Mouse (Mus musculus): ENCODE data around the gene Sept9. TPM values are rescaled to one million over a fixed set of nuclear protein-coding genes. Genes with fewer than 3 reads are reported as not detected.

Gene Sept9
- polyA plus RNA-seq, 1 experiment from 2014 or later, result 149 TPM

GRCm38 (mm10) chr11:117411663-117412062 is 212.2 kb downstream of the Sept9 start:
- peaks cover 8% of the 10 kb centered on the region for H3K4me1 ChIP-seq (ENCODE audit: insufficient read depth)
- no peak overlapping the region for H3K4me2 ChIP-seq
- H3K36me3 ChIP-seq (ENCODE audit: insufficient read depth), result no peaks in the 10 kb centered on the region
- 69% methylated on average over 4 of the region's 4 CpGs for WGBS
- no peak for ATAC-seq (ENCODE audit: insufficient read depth)
- no peak for DNase-seq
- peaks cover 60% of the 10 kb centered on the region for H3K27me3 ChIP-seq (ENCODE audit: insufficient read depth, low read length)
- no peak overlapping the region for H3K27ac ChIP-seq (ENCODE audit: low read depth)
- no peak overlapping the region for H3K9ac ChIP-seq
- no peaks in the 10 kb centered on the region for H3K9me3 ChIP-seq (ENCODE audit: low read depth, low read length)
- no peak overlapping the region for H3K4me3 ChIP-seq (ENCODE audit: low read depth, low read length)
- TF ChIP-seq CTCF (IDR thresholded peaks at IDR 0.05; ENCODE audit: low read depth), result no peak

Other genes with a start within 250 kb of the Sept9 start
- 44.3 and 46.2 TPM in 2 replicates for gene Sec14l1, start 84.5 kb upstream of the Sept9 start, polyA plus RNA-seq (2014; fragmentation: Nextera tagmentation; extraction: Ambion mirVana)